Mouse (Mus musculus): ENCODE data around the gene Tspo2. TPM values are rescaled to one million over a fixed set of nuclear protein-coding genes. Genes with fewer than 3 reads are reported as not detected.

The Tspo2 gene
- polyA plus RNA-seq, 1 experiment from 2014 or later = 0.48 TPM

GRCm38 (mm10) chr17:48467395-48468231 is 16.3 kb upstream of the Tspo2 start:
- no peaks in the 10 kb centered on the region for H3K9me3 ChIP-seq (ENCODE audit: control insufficient read depth)
- H3K27me3 ChIP-seq (replicated peaks; ENCODE audit: control insufficient read depth, insufficient read depth, low read length) = no peaks in the 10 kb centered on the region
- 15% methylated on average over 22 of the region's 22 CpGs for WGBS
- peaks cover 31% of the 10 kb centered on the region for H3K36me3 ChIP-seq (ENCODE audit: control insufficient read depth, insufficient read depth)
- no peaks in the 10 kb centered on the region for H3K4me1 ChIP-seq (replicated peaks; ENCODE audit: control insufficient read depth, insufficient read depth, low read length)
- TF ChIP-seq CTCF (IDR thresholded peaks at IDR 0.05; ENCODE audit: low read depth) = peak; percentile 95
- 0 out of 2 replicates have a peak overlapping the region, but pooled peaks have one; percentile 15 for H3K27ac ChIP-seq (ENCODE audit: low read depth, low read length)
- H3K9ac ChIP-seq (ENCODE audit: low read depth, low read length) = no peak overlapping the region
- peak overlapping the region; percentile 21; the same call in 1 of the 2 replicates for H3K4me2 ChIP-seq (replicated peaks; ENCODE audit: low read depth)
- ATAC-seq = peak; percentile 52
- no peak overlapping the region for H3K4me3 ChIP-seq (ENCODE audit: low read depth, low read length)

GRCm38 (mm10) chr17:48466769-48467394 is 15.6 kb upstream of the Tspo2 start:
- Histone ChIP-seq H3K9ac (ENCODE audit: low read depth, low read length) (no peak overlapping the region), H3K9me3 (ENCODE audit: control insufficient read depth) (no peaks in the 10 kb centered on the region), H3K4me3 (ENCODE audit: low read depth, low read length) (no peak overlapping the region), H3K4me2 (replicated peaks; ENCODE audit: low read depth) (peak overlapping the region; percentile 21; the same call in 1 of the 2 replicates), H3K27me3 (replicated peaks; ENCODE audit: control insufficient read depth, insufficient read depth, low read length) (no peaks in the 10 kb centered on the region), H3K27ac (ENCODE audit: low read depth, low read length) (0 out of 2 replicates have a peak overlapping the region, but pooled peaks have one; percentile 15), H3K4me1 (replicated peaks; ENCODE audit: control insufficient read depth, insufficient read depth, low read length) (no peaks in the 10 kb centered on the region), H3K36me3 (ENCODE audit: control insufficient read depth, insufficient read depth) (peaks cover 35% of the 10 kb centered on the region)
- WGBS = 43% methylated on average over 22 of the region's 22 CpGs
- ATAC-seq = peak; percentile 57
- no peak for TF ChIP-seq CTCF (IDR thresholded peaks at IDR 0.05; ENCODE audit: low read depth)

GRCm38 (mm10) chr17:48463391-48463790 is 12.1 kb upstream of the Tspo2 start:
- no peaks in the 10 kb centered on the region for H3K4me1 ChIP-seq (replicated peaks; ENCODE audit: control insufficient read depth, insufficient read depth, low read length)
- ATAC-seq = no peak
- H3K4me3 ChIP-seq (ENCODE audit: low read depth, low read length) = no peak overlapping the region
- H3K27me3 ChIP-seq (replicated peaks; ENCODE audit: control insufficient read depth, insufficient read depth, low read length) = no peaks in the 10 kb centered on the region
- no peak overlapping the region for H3K4me2 ChIP-seq (replicated peaks; ENCODE audit: low read depth)
- no peak overlapping the region for H3K27ac ChIP-seq (ENCODE audit: low read depth, low read length)
- no peaks in the 10 kb centered on the region for H3K9me3 ChIP-seq (ENCODE audit: control insufficient read depth)
- peaks cover 59% of the 10 kb centered on the region for H3K36me3 ChIP-seq (ENCODE audit: control insufficient read depth, insufficient read depth)
- H3K9ac ChIP-seq (ENCODE audit: low read depth, low read length) = no peak overlapping the region
- 89% methylated on average over 4 of the region's 4 CpGs for WGBS
- no peak for TF ChIP-seq CTCF (IDR thresholded peaks at IDR 0.05; ENCODE audit: low read depth)

- no peak for TF ChIP-seq CTCF (IDR thresholded peaks at IDR 0.05; ENCODE audit: low read depth)
- Histone ChIP-seq H3K9ac (ENCODE audit: low read depth, low read length) (no peak overlapping the region), H3K9me3 (ENCODE audit: control insufficient read depth) (no peaks in the 10 kb centered on the region), H3K4me1 (replicated peaks; ENCODE audit: control insufficient read depth, insufficient read depth, low read length) (no peaks in the 10 kb centered on the region), H3K36me3 (ENCODE audit: control insufficient read depth, insufficient read depth) (peaks cover 51% of the 10 kb centered on the region), H3K27ac (ENCODE audit: low read depth, low read length) (no peak overlapping the region), H3K4me3 (ENCODE audit: low read depth, low read length) (no peak overlapping the region), H3K4me2 (replicated peaks; ENCODE audit: low read depth) (no peak overlapping the region), H3K27me3 (replicated peaks; ENCODE audit: control insufficient read depth, insufficient read depth, low read length) (no peaks in the 10 kb centered on the region)
- ATAC-seq = no peak
- WGBS = 94% methylated on average over 13 of the region's 13 CpGs
Measured at GRCm38 (mm10) chr17:48462096-48462495, 10.8 kb upstream of the Tspo2 start.

GRCm38 (mm10) chr17:48457971-48458653 is 6.8 kb upstream of the Tspo2 start:
- Histone ChIP-seq H3K27me3 (replicated peaks; ENCODE audit: control insufficient read depth, insufficient read depth, low read length) (no peaks in the 10 kb centered on the region), H3K36me3 (ENCODE audit: control insufficient read depth, insufficient read depth) (peaks cover 28% of the 10 kb centered on the region), H3K4me1 (replicated peaks; ENCODE audit: control insufficient read depth, insufficient read depth, low read length) (no peaks in the 10 kb centered on the region), H3K4me2 (replicated peaks; ENCODE audit: low read depth) (peak overlapping the region; percentile 67), H3K9ac (ENCODE audit: low read depth, low read length) (0 out of 2 replicates have a peak overlapping the region, but pooled peaks have one; percentile 17), H3K4me3 (ENCODE audit: low read depth, low read length) (peak overlapping the region; percentile 12; the same call in 1 of the 2 replicates), H3K27ac (ENCODE audit: low read depth, low read length) (peak overlapping the region; percentile 90), H3K9me3 (ENCODE audit: control insufficient read depth) (no peaks in the 10 kb centered on the region)
- 29% methylated on average over 13 of the region's 13 CpGs for WGBS
- no peak for TF ChIP-seq CTCF (IDR thresholded peaks at IDR 0.05; ENCODE audit: low read depth)
- ATAC-seq = peak; percentile 86

GRCm38 (mm10) chr17:48455955-48456354 is 4.6 kb upstream of the Tspo2 start:
- no peaks in the 10 kb centered on the region for H3K27me3 ChIP-seq (replicated peaks; ENCODE audit: control insufficient read depth, insufficient read depth, low read length)
- peaks cover 16% of the 10 kb centered on the region; the same call in 1 of the 2 replicates for H3K36me3 ChIP-seq (ENCODE audit: control insufficient read depth, insufficient read depth)
- 0 out of 2 replicates have a peak overlapping the region, but pooled peaks have one; percentile 57 for H3K9ac ChIP-seq (ENCODE audit: low read depth, low read length)
- 39% methylated on average over 2 of the region's 2 CpGs for whole genome bisulfite sequencing
- peak overlapping the region; percentile 67 for H3K4me2 ChIP-seq (replicated peaks; ENCODE audit: low read depth)
- peak overlapping the region; percentile 45 for H3K4me3 ChIP-seq (ENCODE audit: low read depth, low read length)
- H3K4me1 ChIP-seq (replicated peaks; ENCODE audit: control insufficient read depth, insufficient read depth, low read length) = no peaks in the 10 kb centered on the region
- H3K9me3 ChIP-seq (ENCODE audit: control insufficient read depth) = no peaks in the 10 kb centered on the region
- H3K27ac ChIP-seq (ENCODE audit: low read depth, low read length) = peak overlapping the region; percentile 90
- no peak for TF ChIP-seq CTCF (IDR thresholded peaks at IDR 0.05; ENCODE audit: low read depth)
- peak; percentile 73 for ATAC-seq
